Mouse (Mus musculus): ENCODE data around the gene Nmrk2.

GRCm38 (mm10) chr10:81198230-81198629, 3.6 kb downstream of the Nmrk2 start:
- TF ChIP-seq POLR2A (IDR thresholded peaks at IDR 0.05; ENCODE audit: low read depth, low read length) (no peak), CTCF (IDR thresholded peaks at IDR 0.05; ENCODE audit: borderline replicate concordance, insufficient read depth, low read length) (no peak)

Measured in embryonic fibroblast, embryonic 13.5 days (primary cell).